Mouse (Mus musculus) cerebellum, adult 11-12 months (tissue): ENCODE data around the gene Adamtsl1.

Experiments used
- DNase-seq: peaks from one replicate; pipeline ENCODE4 v3.0.0; 2022

The Adamtsl1 gene

DNA sequence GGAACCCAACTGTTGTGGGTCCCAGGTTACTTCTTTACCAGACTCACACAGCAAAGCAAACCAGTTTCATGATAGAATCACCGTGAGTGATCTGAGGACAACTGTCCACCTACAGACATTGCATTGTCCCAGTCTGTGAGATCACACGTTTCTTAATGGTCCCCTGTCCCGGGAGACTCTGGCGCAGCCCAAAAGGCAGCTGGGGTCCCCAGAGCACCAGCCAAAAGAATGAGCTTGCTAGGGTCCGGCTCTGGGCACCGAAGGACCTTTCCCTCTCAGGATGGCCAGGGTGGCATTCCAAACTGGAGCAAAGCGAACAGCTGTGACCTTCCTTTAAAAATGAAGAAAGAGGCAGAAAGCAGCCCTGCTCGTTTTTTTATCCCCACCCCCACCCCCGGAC is at the start of gene Adamtsl1:
TSS of gene Adamtsl1 (plus strand) at position 381 of the 400 bp plus-strand sequence.
- peak; percentile 21 for DNase-seq

DNA sequence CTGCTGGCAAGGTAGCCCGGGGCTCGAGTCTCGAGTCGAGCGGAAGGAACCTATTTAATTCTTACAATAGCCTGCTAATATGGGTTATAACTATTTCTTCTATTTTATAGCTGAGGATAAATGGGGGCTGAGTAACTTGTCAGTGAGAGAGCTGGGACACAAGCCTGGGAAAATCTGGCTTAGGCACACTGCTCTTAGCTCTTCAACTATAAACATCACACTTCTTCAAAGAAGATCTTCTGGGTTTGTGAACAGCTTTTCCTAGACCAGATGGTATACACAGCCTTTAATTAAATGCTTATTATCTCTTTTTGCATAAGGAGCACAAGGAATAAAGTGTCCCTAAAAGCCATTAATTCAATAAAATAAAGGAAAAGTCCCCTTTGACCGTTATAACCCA is 30.4 kb upstream of the Adamtsl1 start:
- DNase-seq, result no peak

DNA sequence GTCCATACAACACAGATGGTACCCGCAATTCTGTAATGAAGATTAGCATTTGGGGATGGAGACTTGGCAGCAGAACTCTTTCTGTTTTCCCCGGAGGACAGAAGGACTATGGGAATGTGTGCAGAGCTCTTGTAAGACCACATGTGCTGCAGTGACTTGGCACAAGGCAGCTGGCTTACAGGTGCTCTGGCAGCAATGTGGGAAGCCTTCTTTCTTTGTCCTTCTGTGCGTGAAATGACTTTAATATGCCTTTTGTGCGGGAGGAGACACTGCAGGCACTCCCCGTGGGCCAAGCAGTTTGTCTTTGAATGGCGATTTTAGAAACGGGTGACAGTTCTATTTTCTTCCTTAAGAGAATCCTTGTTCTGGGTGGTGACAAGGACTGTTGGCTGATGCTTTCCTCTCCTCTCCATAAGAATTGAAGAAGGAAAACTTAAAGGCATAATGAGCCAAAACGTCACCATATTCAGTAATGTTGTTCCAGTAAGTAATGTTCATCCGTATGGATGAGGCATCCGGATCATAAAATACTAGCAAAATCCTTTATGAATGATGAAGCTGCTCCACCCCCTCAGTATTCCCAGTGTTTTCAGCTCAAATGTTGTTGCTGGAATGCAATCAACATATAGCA is 27.5 kb upstream of the Adamtsl1 start:
- DNase-seq, result no peak

DNA sequence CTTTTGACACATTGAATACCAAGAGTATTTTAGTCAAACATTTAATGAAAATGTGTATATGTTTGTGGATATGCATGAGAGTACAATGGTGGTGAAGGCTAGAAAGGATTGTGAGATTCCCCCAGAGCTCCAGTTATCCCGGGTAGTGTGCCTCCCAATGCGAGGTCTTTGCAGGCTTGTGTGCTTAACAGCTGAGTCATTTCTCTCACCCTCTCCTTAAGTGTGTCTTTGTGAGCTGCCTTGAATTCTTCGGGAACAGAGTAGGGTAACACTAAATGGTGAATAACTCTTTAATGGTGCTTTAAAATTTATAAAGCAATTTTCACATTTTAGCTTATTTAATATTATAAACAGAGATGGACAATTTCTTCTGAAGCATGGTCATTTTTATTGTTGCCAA is 8.3 kb upstream of the Adamtsl1 start:
- DNase-seq, result no peak

DNA sequence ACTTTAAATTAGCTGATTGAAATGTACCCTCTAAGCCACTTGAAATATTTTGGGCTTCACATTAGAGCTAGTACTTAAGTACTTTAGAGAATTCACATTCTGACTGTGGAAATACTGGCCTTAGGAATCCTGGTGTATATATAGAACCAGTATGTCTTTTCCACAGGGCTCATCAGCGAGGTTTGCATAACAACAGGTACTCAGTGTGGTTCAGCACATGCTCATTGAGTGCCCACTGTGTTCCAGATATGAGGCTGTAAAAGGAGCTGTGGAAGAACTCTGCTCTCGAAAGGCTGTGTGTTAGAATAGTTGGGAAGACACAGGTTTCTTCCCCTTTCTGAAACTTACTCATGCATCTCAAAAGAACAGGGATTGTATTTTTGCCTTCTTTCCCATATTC is 7.0 kb upstream of the Adamtsl1 start:
- no peak for DNase-seq

DNA sequence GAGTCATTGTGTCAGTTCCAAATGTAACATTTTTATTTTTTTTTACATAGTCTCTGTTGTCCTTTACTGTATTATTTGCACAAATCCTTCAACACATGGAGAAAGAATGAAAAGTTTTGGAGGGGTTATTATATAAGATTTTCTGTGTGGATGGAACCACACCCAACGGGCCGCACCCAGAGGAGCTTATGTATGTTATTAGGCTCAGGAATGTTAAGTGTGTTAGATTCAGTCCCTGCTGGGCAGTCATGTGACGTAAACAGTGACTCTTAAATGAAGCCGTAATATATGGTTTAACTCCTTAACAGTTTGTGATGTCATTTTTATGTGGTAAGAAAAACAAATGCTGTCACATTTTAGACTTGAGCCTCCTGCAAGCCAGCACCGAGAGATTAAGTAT is 6.5 kb upstream of the Adamtsl1 start:
- no peak for DNase-seq

DNA sequence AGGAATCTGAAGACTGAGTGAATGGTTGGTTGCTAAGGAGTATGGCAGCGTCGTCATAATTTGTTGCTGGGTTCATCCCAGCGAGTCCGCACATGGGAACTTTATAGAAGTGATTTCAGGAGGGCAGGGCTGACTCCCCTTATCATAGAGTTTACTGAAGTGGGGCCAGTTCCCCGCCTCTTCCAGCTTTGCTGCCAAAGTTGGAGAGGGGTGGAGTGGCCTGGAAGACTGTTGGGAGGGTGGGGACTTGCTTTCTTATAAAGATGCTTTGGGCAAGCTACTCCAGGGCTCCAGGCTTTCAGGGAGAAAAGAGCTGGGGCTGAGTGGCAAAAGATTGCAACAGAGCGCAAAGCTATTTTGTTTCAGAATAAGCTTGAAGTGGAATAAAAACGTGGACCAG is 684 bp upstream of the Adamtsl1 start:
- DNase-seq, result peak; percentile 3

DNA sequence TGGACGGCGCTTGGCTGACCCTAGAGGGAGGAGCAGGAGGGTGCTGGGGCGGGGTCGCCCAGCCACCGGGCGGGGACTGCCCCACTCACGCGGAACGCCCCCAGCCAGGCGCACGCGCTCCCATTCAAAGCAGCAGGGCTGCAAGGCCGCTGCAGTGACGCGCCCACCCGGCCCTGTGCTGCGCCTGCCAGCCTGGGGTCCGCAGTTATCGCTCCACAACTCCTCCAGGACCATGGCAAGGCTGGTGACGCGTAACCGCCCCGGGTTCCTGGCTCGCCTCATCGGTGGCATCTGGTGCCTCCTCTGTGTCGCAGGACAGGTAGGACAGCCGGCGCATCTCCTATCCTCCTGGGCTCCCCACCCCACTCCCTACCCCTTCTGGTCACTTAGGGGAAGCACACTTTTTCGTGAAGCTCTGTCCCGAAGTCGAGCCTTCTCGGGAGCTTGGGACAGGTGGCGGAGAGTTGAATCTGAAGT is 271 bp downstream of the Adamtsl1 start:
- DNase-seq, result peak; percentile 77

DNA sequence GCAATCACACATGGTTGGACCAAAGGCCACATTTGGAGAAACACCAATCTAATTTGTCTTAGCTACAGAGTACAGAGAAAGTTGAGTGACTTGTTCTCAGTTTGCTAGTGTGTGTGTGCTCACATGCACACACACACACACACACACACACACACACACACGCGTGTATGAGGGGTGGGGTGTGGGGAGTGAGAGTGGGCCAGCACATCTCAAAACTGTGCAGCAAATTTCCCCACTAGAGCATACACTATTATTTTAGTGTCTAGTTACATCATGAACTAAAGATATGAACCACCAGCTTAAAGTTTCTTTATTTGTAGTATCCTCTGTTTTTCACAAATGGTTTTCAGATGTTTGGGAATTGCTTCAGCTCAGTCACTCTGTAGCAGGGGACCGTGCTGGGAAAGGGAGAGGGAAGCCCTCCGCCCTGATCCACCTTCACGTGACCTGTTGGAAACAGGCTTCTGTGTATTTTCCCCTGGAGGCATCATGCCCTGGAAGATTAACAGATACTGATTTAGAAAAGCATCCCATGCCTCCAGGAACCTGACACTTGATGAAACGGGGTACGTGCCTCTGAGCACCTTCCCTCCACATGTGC is 13.1 kb downstream of the Adamtsl1 start:
- DNase-seq, result no peak

DNA sequence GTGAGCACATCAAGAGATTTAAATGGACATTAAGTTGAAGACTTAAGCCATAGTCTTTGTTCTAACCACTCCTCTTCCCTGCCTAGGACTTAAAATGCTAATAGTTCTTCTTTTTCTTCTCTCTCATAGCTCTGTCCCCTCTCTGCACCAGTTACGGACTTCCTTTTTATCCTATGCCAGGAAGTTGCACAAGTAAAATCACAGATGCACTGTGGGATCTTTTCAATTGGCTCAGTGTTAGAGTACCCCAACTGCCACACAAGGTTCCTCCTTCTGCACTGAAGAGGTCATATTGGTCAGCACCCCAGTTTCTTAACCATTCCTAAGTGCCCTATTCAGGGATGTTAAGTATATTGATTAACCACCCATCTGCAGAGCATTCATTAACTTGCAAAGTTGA is 15.9 kb downstream of the Adamtsl1 start:
- DNase-seq, result no peak

DNA sequence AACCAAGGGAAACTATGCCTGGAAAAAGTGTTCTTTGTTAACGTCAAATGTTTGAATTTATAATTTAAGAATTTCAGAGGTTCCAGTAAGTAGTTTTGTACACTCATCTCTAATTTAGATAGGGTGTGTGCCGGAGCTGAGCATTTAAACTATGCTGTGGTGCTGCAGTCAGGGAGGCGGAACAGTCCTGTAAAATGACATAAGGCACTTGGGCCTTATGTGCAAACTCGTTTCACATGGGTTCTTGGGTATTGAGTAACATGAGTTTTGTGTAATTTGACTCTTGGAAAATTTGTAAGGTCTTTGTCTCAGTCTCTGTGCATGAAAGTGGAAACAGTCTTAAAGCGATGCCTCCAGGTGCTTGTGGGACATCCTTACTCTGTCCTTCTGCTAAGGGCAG is 25.7 kb downstream of the Adamtsl1 start:
- DNase-seq, result no peak

DNA sequence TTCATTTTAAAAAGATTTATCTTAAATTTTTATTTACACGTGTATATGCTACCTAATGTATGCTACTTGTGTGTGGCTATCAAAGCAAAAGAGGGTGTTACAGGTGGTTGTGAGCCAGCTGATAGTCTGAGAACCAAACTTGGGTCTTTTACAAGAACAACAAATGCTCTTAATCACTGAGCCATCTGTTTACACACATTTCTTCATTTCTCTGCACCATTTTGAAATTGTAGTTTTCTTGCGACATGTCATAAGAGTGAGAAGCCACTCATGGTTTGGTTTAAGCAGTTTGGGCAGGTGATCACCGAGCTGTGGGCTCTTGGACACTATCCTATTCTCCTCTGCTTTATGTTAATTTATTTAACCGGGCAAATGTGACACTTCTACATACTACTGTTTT is 29.2 kb downstream of the Adamtsl1 start:
- no peak for DNase-seq

DNA sequence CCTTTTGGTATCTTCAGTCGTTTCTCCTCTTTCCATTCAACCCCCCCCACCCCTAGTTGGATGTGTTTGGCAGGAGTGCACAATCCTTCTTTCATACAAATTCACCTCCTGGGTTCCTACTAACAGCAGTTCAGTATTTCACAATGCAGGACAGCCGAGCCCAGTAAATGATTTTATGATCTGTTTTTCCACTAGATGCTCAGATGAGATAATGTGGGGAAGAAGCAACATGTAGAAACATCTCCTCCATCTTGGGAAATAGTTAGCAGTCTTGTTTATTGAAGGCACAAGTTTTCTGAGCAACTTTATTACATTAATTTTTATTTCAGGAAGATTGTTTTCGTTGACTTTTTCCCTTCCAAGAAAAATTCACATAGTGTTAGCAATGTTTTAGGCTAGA is 40.7 kb downstream of the Adamtsl1 start:
- DNase-seq, result no peak

DNA sequence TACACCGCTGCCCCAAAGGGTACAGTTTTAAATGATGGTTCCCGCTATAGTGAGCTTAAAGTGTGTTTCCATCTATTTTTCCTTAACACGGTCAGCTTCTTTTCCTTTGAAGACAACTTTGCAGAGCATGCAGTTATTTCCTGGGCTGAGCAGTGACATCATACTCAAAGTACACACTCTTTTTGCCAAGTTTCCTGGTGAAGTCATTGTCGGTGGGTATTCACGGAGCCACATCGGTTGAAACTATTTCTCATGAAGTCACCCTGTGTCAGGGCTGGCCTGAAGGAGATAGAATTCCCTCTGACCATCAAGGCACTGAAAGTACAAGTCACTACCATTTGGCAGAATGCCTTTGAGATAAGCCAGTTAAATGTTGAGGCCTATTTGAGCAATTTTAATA is 45.8 kb downstream of the Adamtsl1 start:
- DNase-seq, result no peak

DNA sequence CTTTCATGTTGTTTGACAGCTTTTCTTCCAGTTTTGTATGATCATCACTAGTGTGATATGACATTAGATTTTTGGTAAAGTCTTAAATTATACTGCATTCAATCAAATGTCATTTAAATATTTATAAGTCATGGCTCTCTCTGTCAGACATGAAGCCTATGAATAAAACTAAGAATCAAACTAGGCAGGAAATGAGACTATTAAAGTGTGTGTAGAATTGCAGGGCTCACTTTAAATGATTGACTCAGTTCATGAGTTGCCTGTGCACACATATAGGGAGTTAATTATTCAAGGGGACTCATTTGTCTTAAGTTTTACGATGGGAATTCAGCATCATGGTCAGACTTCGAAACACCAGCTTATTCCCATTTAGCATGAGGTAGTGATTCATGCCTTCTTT is 71.5 kb downstream of the Adamtsl1 start:
- DNase-seq, result no peak

DNA sequence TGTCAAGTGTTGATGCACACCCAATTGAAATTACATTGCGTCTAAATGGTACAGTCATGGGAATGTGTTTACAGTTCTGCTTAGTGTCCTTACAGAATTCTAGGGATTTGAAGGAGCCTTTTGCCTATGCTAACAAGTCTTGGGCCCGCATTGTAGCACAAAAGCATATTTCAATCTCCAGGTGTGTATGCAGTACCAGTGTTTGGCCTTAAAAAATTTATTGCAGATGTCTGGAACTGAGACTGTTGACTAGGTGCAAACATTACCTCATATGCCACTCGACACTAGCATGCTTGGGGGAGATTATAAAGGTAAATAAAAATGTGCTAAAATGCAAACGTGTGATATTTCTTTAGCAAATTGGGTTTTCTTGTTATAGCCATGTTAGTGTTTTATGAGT is 75.0 kb downstream of the Adamtsl1 start:
- no peak for DNase-seq

DNA sequence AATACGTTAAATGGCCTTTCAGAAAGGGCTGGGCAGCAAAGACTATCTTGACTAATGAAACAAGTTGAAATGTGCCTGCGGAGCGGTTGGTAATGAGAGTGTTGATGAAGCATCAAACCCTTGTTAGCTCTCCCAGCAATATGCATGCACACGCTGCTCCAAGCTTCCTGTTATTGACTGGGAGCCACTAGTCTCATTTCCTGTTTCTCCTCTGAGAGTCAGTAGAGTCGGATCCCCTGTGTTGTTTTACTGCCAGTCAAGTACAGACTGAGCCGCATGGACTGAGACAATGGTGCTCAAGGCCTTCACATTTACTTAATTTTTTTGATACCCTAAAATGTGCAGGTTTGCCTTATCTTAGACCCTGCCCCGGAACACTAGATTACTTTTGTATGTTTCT is 77.1 kb downstream of the Adamtsl1 start:
- DNase-seq, result no peak

DNA sequence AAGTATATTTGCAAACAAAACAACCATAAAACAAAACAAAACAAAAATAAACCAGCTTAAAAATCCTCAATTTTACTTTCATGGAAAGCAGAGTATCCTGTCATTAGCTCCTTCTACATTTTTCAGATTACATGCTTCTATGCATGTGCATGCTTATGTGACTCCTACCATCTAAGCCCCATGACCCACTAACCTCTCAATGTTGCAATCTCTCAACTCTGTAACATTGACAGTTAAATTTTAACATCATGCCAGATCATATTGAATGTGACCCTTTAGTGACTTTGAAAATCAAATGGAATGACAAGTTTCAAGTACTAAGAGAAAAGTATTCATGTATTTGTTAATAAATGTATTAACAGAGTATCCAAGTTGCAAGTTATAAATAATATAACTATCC is 80.2 kb downstream of the Adamtsl1 start:
- no peak for DNase-seq

DNA sequence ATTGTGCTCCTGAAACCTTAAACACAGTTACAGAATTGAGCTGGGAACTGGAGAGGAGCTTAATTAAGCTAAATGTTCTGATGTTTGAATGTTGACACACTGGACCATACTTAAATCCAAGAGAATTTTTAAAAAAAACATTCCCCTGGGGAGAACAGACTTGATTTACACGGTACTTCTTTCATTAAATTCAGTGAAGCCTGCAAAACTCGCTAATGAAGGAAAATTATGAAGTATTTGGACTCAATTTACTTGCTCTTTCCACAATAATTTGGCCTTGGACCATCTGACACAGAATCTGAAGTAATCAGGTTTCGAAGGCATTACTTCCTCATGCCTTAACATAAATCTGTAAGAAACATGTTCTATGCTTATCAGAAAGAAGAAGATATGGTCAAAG is 99.4 kb downstream of the Adamtsl1 start:
- DNase-seq, result no peak

DNA sequence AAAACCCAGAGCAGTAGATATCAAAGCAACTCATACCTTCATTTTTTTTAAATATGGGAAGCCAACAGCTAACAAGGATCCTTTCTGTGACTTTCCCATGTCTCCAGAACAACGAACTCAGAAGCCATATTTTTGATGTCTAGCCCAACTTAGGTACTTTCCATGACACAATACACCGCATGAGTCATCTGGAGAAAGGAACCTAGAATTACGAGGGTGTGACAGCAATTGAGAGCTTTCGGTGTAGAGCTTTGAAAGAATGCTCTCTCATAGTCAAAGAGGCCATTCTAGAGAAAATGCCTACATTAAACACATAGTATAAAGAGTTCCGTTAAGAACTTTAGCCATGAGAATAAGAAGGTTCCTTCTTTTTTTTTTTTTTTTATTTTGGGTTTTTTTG is 104.8 kb downstream of the Adamtsl1 start:
- DNase-seq, result no peak

DNA sequence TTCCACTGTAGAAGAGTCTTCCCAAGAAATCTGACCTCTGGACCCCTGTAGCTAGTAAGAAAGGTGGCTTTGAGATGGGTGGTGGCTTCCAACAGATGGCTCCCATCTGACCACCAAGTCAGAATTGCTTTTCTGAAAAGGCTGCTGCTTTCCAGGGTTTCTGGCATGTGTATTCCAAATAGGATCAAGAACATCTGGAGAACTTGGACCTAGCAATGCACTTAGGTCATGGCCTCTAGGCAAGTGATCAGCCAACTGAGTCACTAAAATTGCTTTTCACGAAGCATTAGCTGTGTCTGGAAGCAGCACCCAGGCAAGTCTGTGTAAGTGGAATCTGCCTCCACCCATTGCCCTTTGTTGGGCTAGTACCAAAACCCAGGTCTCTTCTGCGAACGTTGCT is 105.3 kb downstream of the Adamtsl1 start:
- DNase-seq, result no peak

DNA sequence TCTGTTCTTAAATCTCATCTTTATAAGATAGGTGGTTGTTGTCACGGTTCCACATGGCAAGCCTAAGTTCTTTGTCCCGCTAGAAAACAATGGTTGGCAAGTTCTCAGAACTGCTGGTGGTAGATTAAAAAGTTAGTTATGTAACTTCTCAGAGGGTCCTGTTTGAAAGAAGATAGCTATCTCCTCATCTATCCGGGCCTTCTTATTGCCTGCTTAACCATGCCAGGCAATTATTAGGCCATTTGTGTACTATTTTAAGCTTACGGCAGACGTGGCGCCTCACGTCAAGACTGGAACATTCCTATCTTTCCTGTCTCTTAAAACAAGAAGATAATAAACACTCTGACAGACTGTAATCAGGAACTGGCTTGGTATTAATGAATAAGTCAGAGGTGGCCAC is 115.4 kb downstream of the Adamtsl1 start:
- DNase-seq, result no peak

DNA sequence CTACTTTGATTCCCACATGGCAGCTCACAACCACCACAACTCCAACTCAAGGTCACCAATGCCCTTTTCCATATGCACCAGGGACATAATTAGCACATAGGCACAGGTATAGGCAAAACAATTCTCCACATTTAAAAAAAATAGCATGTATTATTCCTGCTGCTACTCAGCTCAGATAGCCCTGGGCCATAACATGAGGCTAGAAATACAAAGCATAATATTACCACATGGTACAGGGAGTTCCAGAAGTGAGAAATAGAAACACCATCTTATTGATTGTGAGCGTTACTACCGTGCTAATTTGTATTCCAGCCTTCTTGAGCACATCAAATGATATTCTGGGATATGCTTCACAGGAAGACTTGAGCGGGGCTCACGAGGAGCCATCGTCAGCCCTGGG is 155.3 kb downstream of the Adamtsl1 start:
- no peak for DNase-seq

DNA sequence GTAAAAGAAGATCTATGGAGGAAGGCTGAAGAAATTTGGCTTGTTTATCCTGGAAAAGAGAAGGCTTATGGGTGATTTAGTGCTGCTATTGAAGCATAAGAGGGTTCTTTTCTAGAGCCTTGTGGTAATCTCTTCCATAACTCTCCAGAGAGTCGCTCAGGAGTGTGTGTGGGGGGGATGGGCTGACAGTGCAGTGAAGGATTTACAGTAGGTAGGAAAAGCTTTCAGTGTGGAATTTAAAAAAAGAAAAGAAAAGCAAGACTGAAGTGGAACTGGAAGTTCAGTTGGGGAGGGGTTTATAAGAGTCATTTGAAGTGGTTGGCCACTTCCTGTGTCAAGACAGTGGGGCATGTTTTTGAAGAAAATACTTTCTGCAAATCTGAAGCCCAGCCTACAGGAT is 155.8 kb downstream of the Adamtsl1 start:
- DNase-seq, result no peak

DNA sequence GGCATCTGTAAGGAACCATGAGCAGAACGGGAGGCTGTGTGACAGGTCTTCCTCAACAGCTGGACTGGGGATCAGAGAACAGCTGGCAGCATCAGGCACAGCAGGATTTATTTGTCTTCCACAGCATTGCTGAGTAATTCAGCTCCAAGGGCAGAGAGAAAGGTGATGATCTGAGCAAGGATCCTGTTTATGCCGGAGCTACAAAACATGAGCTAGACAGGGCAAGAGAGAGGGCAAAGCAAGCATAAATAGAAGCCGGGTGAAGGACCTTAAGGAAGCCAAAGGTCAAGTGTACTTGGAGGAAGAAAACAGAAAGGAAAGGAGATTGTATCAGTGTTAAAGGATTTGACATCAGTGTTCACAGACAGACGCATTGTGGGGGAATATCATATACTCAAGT is 158.3 kb downstream of the Adamtsl1 start:
- no peak for DNase-seq
